Mouse (Mus musculus): ENCODE data around the gene Tmem37. TPM values are rescaled to one million over a fixed set of nuclear protein-coding genes. Genes with fewer than 3 reads are reported as not detected.
A peak's percentile ranks its signal among the peaks of the same experiment; 100 is the strongest.
"Not testable (repeated sequence)": the region's sequence is repeated elsewhere in the genome, so short reads cannot be mapped to it uniquely, and the experiment has no call there.

Tmem37 gene
- total RNA-seq, 2 experiments from 2014 or later, result 8.5 to 13.7 TPM

- peak in 1 of 2 experiments; percentile 68 for DNase-seq
- intact Hi-C loops (cut with DNase I), result loop anchor here (2.0 kb wide), 1 partner anchor 54 kb away; no protein-coding TSS in a partner anchor
Observed at GRCm38 (mm10) chr1:120098327-120098726, 24.5 kb upstream of the Tmem37 start.

GRCm38 (mm10) chr1:120094920-120095319 lies 21.0 kb upstream of the Tmem37 start:
- no peak for DNase-seq
- intact Hi-C loops (cut with DNase I), result no loop called here

- intact Hi-C loops (cut with DNase I), result not testable (repeated sequence)
- peak; percentile 75 to 82 for DNase-seq
Observed at GRCm38 (mm10) chr1:120093482-120094134, 19.7 kb upstream of the Tmem37 start.

- intact Hi-C loops (cut with DNase I), result loop anchor here (1.0 kb wide), 1 partner anchor 58 kb away; no protein-coding TSS in a partner anchor
- no peak for DNase-seq
Observed at GRCm38 (mm10) chr1:120090880-120091570, 17.2 kb upstream of the Tmem37 start.

- no peak for DNase-seq
- intact Hi-C loops (cut with DNase I), result no loop called here
Observed at GRCm38 (mm10) chr1:120089180-120089579, 15.3 kb upstream of the Tmem37 start.

GRCm38 (mm10) chr1:120086644-120087043 lies 12.8 kb upstream of the Tmem37 start:
- intact Hi-C loops (cut with DNase I), result no loop called here
- DNase-seq, result no peak

GRCm38 (mm10) chr1:120085696-120086095 lies 11.8 kb upstream of the Tmem37 start:
- intact Hi-C loops (cut with DNase I), result no loop called here
- DNase-seq, result no peak

- intact Hi-C loops (cut with DNase I), result no loop called here
- no peak for DNase-seq
Observed at GRCm38 (mm10) chr1:120083921-120084517, 10.1 kb upstream of the Tmem37 start.

GRCm38 (mm10) chr1:120082957-120083585 lies 9.2 kb upstream of the Tmem37 start:
- intact Hi-C loops (cut with DNase I), result no loop called here
- no peak for DNase-seq

GRCm38 (mm10) chr1:120080632-120081031 lies 6.8 kb upstream of the Tmem37 start:
- intact Hi-C loops (cut with DNase I), result no loop called here
- DNase-seq, result no peak

GRCm38 (mm10) chr1:120077746-120078410 lies 4.0 kb upstream of the Tmem37 start:
- no peak for DNase-seq
- intact Hi-C loops (cut with DNase I), result no loop called here

GRCm38 (mm10) chr1:120075507-120075906 lies 1.6 kb upstream of the Tmem37 start:
- intact Hi-C loops (cut with DNase I), result no loop called here
- no peak for DNase-seq

- intact Hi-C loops (cut with DNase I), result no loop called here
- no peak for DNase-seq
Observed at GRCm38 (mm10) chr1:120074931-120075330, 1.1 kb upstream of the Tmem37 start.

GRCm38 (mm10) chr1:120074307-120074702 lies 431 bp upstream of the Tmem37 start:
- no peak for DNase-seq
- intact Hi-C loops (cut with DNase I), result no loop called here

- DNase-seq, result peak; percentile 13 to 28
- intact Hi-C loops (cut with DNase I), result no loop called here
Observed at GRCm38 (mm10) chr1:120072900-120073299, 974 bp downstream of the Tmem37 start.

GRCm38 (mm10) chr1:120071133-120071532 lies 2.7 kb downstream of the Tmem37 start:
- DNase-seq, result no peak
- intact Hi-C loops (cut with DNase I), result no loop called here

- intact Hi-C loops (cut with DNase I), result no loop called here
- no peak for DNase-seq
Observed at GRCm38 (mm10) chr1:120070168-120070567, 3.7 kb downstream of the Tmem37 start.

- intact Hi-C loops (cut with DNase I), result no loop called here
- no peak for DNase-seq
Observed at GRCm38 (mm10) chr1:120069120-120069519, 4.8 kb downstream of the Tmem37 start.

GRCm38 (mm10) chr1:120066625-120067024 lies 7.2 kb downstream of the Tmem37 start:
- intact Hi-C loops (cut with DNase I), result no loop called here
- DNase-seq, result no peak

- no peak for DNase-seq
- intact Hi-C loops (cut with DNase I), result no loop called here
Observed at GRCm38 (mm10) chr1:120066159-120066558, 7.7 kb downstream of the Tmem37 start.

Measured in gastrocnemius, postnatal 36 days (tissue).